Mouse (Mus musculus): ENCODE data around the gene Adamts2.

Adamts2 gene

DNA sequence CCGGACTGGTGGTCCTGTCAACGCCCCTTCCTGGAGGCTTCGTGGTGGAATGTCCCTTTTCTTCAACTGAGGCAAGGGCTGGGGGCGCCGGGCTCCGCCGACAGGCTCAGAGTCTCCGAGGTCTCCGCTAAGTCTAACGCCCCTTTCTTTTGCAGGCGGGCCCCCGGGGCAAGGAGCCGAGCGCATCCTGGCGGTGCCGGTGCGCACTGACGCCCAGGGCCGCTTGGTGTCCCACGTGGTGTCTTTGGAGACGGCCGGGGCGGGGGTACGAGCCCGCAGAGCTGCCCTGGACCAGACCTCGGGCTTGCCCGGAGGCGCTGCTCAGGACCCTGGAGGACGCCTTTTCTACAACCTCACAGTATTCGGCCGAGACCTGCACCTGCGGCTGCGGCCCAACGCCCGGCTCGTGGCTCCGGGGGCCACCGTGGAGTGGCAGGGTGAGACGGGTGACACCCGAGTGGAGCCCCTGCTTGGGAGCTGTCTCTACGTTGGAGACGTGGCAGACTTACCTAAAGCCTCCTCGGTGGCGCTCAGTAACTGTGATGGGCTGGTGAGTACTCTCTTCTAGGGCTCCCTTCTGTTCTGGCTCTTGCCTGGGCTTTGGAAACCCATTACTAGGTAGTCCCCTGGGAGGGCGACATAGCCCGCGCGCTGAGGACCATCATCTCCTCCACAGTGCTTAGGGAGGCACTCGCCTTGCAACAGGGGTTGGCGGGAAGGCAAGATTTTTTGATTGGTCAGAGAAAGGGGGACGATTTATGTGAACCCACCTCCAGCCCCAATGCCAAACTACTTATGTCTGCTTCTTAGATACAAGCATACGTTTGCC lies 1.4 kb downstream of the Adamts2 start:
- H3K27me3 ChIP-seq (ENCODE audit: control insufficient read depth, insufficient read depth, low read length, poor library complexity, severe bottlenecking), result no peaks in the 10 kb centered on the region
- H3K36me3 ChIP-seq (ENCODE audit: control insufficient read depth, insufficient read depth, low read length, poor library complexity, severe bottlenecking), result no peaks in the 10 kb centered on the region
- DNase-seq (ENCODE audit: low read depth, low spot score), result no peak

DNA sequence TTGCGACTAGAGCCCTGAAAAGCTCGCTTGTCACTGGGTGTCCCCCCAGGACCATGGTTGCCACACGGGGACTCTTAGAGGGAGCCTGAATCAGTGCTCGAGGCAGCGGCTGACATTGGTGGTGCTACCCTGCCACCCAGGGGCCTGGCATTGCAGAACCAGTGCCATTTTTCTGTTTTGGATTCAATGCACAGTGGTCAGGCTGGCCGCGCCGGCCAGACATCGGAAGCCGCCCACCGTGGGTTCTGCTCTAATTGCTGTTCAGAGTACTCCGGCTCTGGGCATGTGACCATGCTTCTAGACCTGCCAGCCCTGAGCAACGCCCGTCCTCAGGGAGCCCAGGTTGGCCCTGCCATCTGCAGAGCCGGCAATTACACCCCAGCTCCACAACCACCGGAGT lies 2.5 kb downstream of the Adamts2 start:
- no peaks in the 10 kb centered on the region for H3K36me3 ChIP-seq (ENCODE audit: control insufficient read depth, insufficient read depth, low read length, poor library complexity, severe bottlenecking)
- H3K27me3 ChIP-seq (ENCODE audit: control insufficient read depth, insufficient read depth, low read length, poor library complexity, severe bottlenecking), result no peaks in the 10 kb centered on the region
- no peak for DNase-seq (ENCODE audit: low read depth, low spot score)

DNA sequence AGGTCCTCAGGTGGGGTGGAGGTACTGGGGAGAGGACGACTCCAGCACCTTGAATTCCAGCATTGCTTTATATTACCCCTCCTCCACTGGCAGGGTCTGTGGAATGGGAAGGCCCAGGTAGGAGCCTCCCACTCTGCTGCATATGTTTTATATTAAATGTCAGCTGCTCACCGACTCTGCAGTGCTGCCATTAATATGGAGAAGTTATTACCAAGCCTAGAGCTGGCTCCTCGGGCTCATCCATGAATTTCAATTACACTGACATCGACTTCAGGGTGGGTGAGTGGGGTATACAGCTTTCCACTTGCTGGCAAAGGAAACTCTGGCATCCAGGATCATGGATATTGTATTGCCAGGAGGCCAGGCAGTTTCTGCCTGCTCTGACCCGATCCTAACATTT lies 9.3 kb downstream of the Adamts2 start:
- H3K27me3 ChIP-seq (ENCODE audit: control insufficient read depth, insufficient read depth, low read length, poor library complexity, severe bottlenecking), result no peaks in the 10 kb centered on the region
- no peak for DNase-seq (ENCODE audit: low read depth, low spot score)
- no peaks in the 10 kb centered on the region for H3K36me3 ChIP-seq (ENCODE audit: control insufficient read depth, insufficient read depth, low read length, poor library complexity, severe bottlenecking)

DNA sequence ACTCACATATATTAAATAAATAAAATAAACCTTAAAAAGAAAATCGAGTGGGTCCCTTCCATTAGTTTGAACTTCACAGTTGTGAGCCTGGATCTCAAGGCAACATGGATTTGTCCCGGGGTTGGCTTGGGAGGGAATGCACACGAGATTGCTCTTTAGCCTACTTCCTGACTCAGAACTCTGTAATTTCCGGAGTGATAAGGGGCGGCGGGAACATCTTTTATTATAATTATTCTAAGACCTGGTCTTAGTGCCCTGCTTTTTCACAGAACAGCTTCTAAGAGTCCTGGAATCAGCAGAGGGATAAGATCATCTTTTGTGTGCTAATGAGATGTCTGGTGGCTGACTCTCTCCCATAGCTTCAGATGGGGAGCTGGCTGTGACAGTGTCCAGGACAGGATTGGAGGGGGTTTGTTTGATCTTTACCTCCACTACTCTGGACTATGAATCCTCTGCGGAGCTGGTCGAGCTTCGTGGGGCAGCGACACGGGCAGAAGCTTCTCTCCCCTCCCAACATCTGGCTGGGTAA lies 15.2 kb downstream of the Adamts2 start:
- no peaks in the 10 kb centered on the region for H3K27me3 ChIP-seq (ENCODE audit: control insufficient read depth, insufficient read depth, low read length, poor library complexity, severe bottlenecking)
- H3K36me3 ChIP-seq (ENCODE audit: control insufficient read depth, insufficient read depth, low read length, poor library complexity, severe bottlenecking), result no peaks in the 10 kb centered on the region
- DNase-seq (ENCODE audit: low read depth, low spot score), result no peak

DNA sequence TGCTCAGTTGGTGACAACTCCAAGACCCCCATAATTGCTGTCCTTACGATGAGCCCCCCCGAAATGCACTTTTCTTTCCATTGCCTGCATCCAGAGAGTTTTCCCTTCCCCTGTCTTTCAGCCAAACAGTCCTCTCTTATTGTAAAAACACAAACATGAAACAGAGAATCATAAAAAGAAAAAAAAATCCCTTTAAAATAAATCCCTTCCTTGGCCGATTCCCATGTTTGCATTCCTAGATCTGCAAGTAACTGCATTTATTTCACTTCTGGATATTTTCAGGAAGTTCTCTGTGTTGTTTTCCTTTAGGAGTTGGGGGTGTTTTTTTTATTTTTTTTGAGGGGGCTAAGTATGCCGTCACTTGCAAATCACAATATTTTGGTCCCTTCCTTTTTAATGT lies 19.0 kb downstream of the Adamts2 start:
- DNase-seq (ENCODE audit: low read depth, low spot score), result no peak
- H3K36me3 ChIP-seq (ENCODE audit: control insufficient read depth, insufficient read depth, low read length, poor library complexity, severe bottlenecking), result no peaks in the 10 kb centered on the region
- H3K27me3 ChIP-seq (ENCODE audit: control insufficient read depth, insufficient read depth, low read length, poor library complexity, severe bottlenecking), result no peaks in the 10 kb centered on the region

DNA sequence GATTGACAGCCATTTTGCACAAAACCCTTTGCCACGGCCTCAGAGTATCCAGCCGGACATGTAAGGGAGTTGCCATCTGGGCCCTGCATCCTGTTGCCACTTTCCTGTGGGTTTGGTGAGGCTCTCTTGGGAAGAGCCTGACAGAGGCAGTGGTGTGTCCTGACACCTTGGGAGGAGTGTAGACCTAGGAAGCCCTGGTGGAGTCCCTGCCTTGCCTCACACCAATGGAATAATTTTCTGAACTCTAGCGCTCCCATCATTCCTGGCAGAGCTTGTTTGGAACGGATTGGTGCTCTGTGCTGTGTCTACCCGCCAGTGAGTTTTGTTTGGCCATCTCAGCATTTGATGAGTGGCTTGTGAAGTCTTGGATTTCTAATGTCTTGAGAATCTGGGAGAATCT lies 19.5 kb downstream of the Adamts2 start:
- no peak for DNase-seq (ENCODE audit: low read depth, low spot score)
- H3K27me3 ChIP-seq (ENCODE audit: control insufficient read depth, insufficient read depth, low read length, poor library complexity, severe bottlenecking), result no peaks in the 10 kb centered on the region
- no peaks in the 10 kb centered on the region for H3K36me3 ChIP-seq (ENCODE audit: control insufficient read depth, insufficient read depth, low read length, poor library complexity, severe bottlenecking)

DNA sequence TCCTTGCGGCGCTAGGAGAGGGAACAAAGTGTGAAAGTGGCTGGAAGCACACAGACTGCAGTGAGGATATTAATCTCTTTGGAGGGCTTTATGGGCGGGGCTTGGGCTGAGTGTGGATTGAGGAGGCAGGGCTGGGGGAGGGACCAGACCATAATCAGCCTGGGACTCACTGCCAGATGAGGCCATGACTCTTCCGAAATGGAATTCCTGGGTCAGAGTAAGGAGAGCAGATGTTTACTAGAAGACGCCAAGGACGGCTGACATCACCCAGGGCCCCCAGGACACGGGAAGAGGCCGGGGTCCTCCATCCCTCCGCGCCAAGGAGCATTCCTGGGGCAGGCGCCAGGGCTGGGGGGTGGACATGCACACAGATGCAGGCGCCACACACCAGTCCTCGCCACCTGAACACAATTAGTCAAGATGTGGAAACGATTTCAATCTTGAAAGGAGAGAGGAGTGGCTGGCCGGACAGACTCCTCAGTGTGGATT lies 20.4 kb downstream of the Adamts2 start:
- Histone ChIP-seq H3K36me3 (ENCODE audit: control insufficient read depth, insufficient read depth, low read length, poor library complexity, severe bottlenecking) (no peaks in the 10 kb centered on the region), H3K27me3 (ENCODE audit: control insufficient read depth, insufficient read depth, low read length, poor library complexity, severe bottlenecking) (no peaks in the 10 kb centered on the region)
- no peak for DNase-seq (ENCODE audit: low read depth, low spot score)

DNA sequence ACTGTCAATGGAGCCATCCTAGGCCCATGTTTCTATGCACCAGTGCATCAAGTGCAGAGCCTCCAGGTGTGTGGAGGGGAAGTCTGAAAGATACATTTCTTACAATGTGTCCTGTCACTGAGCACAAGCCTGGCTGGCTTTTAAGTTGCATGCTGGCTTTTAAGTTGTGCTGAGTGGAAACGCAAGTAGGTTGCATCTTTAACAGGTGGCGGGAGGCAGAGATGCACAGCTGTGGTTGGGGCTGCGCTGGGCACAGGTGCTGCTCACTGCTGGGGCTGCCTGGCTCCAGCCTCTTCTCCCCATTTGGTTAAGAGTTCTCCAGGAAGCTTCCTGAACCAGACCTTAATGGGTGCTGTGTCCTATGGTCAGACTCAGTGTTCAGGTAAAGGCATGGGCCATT lies 21.9 kb downstream of the Adamts2 start:
- DNase-seq (ENCODE audit: low read depth, low spot score), result no peak
- Histone ChIP-seq H3K27me3 (ENCODE audit: control insufficient read depth, insufficient read depth, low read length, poor library complexity, severe bottlenecking) (no peaks in the 10 kb centered on the region), H3K36me3 (ENCODE audit: control insufficient read depth, insufficient read depth, low read length, poor library complexity, severe bottlenecking) (no peaks in the 10 kb centered on the region)

DNA sequence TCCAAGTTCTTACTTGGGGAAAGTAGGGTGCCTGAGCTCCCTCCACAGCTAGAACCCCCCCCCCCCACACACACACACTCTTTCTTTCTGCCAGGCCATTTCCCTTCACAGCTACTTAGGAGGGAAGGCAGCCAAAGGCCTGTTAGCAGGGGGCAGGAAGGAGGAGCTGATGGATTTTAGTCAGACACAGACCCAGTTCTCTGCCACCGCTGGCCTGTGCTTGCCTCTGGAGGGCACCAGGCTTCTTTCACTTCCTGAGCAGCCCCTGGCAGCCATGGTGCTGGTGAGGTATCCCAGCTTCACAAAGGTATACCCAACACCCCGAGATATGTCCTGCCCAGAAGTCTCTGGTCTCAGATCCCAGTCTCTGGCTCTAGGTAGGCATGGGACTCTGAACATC lies 22.4 kb downstream of the Adamts2 start:
- H3K27me3 ChIP-seq (ENCODE audit: control insufficient read depth, insufficient read depth, low read length, poor library complexity, severe bottlenecking), result no peaks in the 10 kb centered on the region
- no peak for DNase-seq (ENCODE audit: low read depth, low spot score)
- no peaks in the 10 kb centered on the region for H3K36me3 ChIP-seq (ENCODE audit: control insufficient read depth, insufficient read depth, low read length, poor library complexity, severe bottlenecking)

DNA sequence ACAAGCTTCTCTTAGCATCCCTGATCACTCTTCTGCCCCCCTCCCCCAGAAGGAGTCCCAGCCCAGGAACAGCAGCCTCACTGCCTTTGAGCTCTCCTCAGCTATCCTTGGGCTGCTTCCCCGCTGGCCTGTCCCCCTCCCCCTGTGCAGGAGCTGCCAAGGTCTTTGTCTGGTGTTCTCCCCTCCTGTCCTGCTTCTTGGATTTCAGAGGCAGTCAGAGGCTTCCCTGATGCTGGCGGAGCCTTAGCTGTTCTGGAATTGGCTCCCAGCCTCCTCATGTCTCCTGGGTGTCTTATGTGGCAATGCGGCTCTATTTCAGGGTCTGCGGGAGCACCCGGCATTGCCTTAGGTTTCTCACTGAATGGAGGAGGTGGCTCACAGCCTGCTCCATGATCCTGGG lies 22.8 kb downstream of the Adamts2 start:
- no peaks in the 10 kb centered on the region for H3K36me3 ChIP-seq (ENCODE audit: control insufficient read depth, insufficient read depth, low read length, poor library complexity, severe bottlenecking)
- DNase-seq (ENCODE audit: low read depth, low spot score), result no peak
- H3K27me3 ChIP-seq (ENCODE audit: control insufficient read depth, insufficient read depth, low read length, poor library complexity, severe bottlenecking), result no peaks in the 10 kb centered on the region

DNA sequence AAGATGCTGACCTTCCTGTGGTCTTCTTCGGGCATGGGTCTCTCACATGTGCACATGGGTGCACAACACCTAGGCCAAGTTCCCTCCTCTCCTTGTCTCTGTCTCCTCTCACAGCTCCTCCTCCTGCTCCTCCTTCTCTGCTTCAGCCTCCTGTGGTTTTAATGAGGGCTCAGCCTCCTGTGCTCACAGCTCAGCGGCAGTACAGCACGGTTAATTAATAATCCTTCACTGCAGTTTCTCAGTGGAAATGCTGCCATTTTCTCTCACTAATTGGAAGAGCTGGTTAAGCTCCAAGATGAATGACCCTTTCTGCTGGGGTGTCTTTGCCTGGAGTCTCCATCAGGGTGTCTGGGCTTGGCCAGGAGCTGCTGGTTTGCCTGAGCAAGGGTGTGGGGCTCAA lies 27.0 kb downstream of the Adamts2 start:
- Histone ChIP-seq H3K27me3 (ENCODE audit: control insufficient read depth, insufficient read depth, low read length, poor library complexity, severe bottlenecking) (no peaks in the 10 kb centered on the region), H3K36me3 (ENCODE audit: control insufficient read depth, insufficient read depth, low read length, poor library complexity, severe bottlenecking) (no peaks in the 10 kb centered on the region)
- no peak for DNase-seq (ENCODE audit: low read depth, low spot score)

DNA sequence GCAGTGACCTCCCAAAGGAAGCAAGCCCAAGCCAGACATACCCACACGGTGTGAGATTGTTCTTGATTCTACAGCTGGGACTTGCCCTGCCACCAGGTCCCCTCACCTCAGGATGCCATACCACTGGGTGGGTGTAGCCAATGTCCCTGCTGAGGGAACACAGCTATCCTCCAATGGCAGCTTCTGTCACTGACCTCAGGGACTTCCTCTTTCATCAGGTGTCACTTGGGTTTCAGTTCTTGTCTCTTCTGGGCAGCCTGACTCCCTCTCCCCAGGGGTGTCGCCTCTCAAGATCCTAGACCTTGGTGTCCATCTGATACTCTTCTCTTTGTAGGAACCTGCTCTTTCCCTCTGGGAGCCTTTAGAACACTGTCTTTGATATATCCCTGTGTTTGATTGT lies 28.6 kb downstream of the Adamts2 start:
- DNase-seq (ENCODE audit: low read depth, low spot score), result peak; percentile 11
- Histone ChIP-seq H3K36me3 (ENCODE audit: control insufficient read depth, insufficient read depth, low read length, poor library complexity, severe bottlenecking) (no peaks in the 10 kb centered on the region), H3K27me3 (ENCODE audit: control insufficient read depth, insufficient read depth, low read length, poor library complexity, severe bottlenecking) (no peaks in the 10 kb centered on the region)

DNA sequence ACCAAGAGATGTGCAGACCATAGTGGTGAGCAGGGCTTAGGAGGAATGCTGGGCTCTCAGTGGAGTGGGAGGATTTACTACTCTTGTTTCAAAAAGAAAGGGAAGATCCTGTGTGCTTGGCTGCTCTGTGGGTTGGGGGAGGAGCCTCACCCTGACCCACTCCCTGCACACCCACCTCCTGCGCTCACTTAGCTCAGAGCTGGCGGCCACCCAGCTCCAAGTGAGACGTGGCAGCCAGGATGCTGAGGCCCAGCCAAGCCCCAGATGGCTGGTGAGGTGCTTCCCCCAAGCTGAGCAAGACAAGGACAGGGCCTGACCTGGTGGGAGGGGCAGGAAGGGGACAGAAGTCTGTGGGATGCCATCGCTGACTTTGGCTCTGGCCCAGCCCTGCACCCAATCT lies 30.4 kb downstream of the Adamts2 start:
- Histone ChIP-seq H3K27me3 (ENCODE audit: control insufficient read depth, insufficient read depth, low read length, poor library complexity, severe bottlenecking) (no peaks in the 10 kb centered on the region), H3K36me3 (ENCODE audit: control insufficient read depth, insufficient read depth, low read length, poor library complexity, severe bottlenecking) (no peaks in the 10 kb centered on the region)
- no peak for DNase-seq (ENCODE audit: low read depth, low spot score)

DNA sequence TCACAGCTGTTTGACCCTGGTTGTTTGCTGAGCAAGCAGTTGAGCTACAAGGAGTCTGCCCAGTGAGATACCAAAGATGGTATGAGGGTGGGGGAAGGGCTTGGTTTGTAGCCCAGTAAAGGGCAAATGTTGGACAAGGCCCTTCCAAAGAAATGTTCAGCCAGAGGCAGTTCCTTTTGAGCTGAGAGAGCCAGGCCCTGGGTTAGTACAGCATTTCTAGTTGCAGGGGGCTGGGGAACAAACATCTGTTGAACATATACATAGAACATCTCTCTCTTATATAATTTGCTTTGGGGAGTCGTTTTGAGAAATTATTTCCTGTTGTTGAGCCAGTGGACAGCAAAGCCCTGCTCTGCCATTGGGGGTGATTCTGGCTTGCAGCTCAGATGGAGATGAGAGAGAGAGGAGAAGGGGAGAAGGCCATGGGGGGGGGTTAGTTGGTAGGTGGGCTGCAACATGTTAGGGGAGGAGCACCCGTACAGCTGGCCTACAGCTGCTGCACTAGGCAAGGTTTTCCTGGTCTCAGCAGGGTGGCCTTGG lies 33.2 kb downstream of the Adamts2 start:
- no peak for DNase-seq (ENCODE audit: low read depth, low spot score)
- H3K27me3 ChIP-seq (ENCODE audit: control insufficient read depth, insufficient read depth, low read length, poor library complexity, severe bottlenecking), result no peaks in the 10 kb centered on the region

DNA sequence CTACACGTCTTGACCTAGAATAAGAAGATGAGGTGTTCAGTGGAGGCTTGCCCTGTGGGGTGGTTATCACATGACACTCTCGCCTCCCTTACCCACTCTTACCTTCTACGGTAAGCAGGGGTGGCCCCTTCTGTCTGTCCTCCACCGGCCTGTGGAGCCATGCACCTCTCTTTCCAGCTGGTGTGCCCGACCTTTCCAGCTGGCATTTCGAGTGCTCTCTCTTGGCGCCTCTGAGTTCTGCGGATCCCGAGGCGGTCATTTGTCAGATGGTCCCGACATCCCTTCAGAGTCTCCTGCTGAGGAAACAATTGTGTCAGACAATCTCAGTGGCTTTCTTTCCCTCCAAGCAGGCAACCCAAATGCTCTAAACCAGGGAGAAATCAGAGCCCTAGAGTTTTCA lies 35.1 kb downstream of the Adamts2 start:
- H3K27me3 ChIP-seq (ENCODE audit: control insufficient read depth, insufficient read depth, low read length, poor library complexity, severe bottlenecking), result no peaks in the 10 kb centered on the region
- no peak for DNase-seq (ENCODE audit: low read depth, low spot score)
- H3K36me3 ChIP-seq (ENCODE audit: control insufficient read depth, insufficient read depth, low read length, poor library complexity, severe bottlenecking), result no peaks in the 10 kb centered on the region

More for the DNA sequence above, 33.2 kb downstream of the Adamts2 start:
- no peaks in the 10 kb centered on the region for H3K36me3 ChIP-seq (ENCODE audit: control insufficient read depth, insufficient read depth, low read length, poor library complexity, severe bottlenecking)

Data from splenic B cell, adult 2 months (primary cell).